Mouse (Mus musculus) embryonic fibroblast, embryonic 13.5 days (primary cell): ENCODE measurements around the gene Ago3.

Experiments
- CTCF ChIP-seq: IDR thresholded peaks from 2 replicates; pipeline ENCODE4 v1.5.1; 2011; ENCODE audit warnings: mild to moderate bottlenecking, control low read depth, low read length, moderate library complexity, borderline replicate concordance; ENCODE audit not compliant: insufficient read depth
- POLR2A ChIP-seq: IDR thresholded peaks from 2 replicates; pipeline ENCODE4 v1.6.1; 2011; ENCODE audit warnings: low read depth, mild to moderate bottlenecking, control low read depth, low read length, moderate library complexity

- TF ChIP-seq CTCF (no peak), POLR2A (no peak)
These were observed 25.3 kb upstream of the Ago3 start for GRCm38 (mm10) chr4:126454547-126455254.
